In genomic region chr17:57767306-57767705, GRCm38 (mm10) we compare ENCODE assay signal across 26 mouse cellular contexts. TPM values are rescaled to one million over a fixed set of nuclear protein-coding genes. Genes with fewer than 3 reads are reported as not detected.
"Had no signal": no experiment of that assay in that cellular context is flagged by ENCODE, and none has a peak within 500 bp of the region (broad histone marks: within the 10 kb centered on the region; RNA-seq: fewer than 3 reads in every experiment).

No protein-coding gene starts in this region.

- H3K27me3 ChIP-seq: kidney, embryonic 15.5 days; limb, embryonic 13.5 days; liver, embryonic 13.5 days; megakaryocyte, embryonic 14.5 days; stomach, embryonic 15.5 days had no signal

- H3K4me1 ChIP-seq: kidney, embryonic 15.5 days; limb, embryonic 10.5 days; limb, embryonic 13.5 days; liver, embryonic 13.5 days; megakaryocyte, embryonic 14.5 days; stomach, embryonic 15.5 days had no signal

- H3K27ac ChIP-seq: kidney, embryonic 15.5 days; limb, embryonic 10.5 days; limb, embryonic 13.5 days; liver, embryonic 13.5 days; midbrain, embryonic 10.5 days; stomach, embryonic 15.5 days had no signal

- H3K9ac ChIP-seq: kidney, embryonic 15.5 days; limb, embryonic 13.5 days; liver, embryonic 13.5 days; stomach, embryonic 15.5 days had no signal

- ATAC-seq: lung, postnatal 0 days had no signal

- H3K4me3 ChIP-seq: kidney, embryonic 15.5 days; limb, embryonic 10.5 days; limb, embryonic 13.5 days; liver, embryonic 13.5 days; megakaryocyte, embryonic 14.5 days; midbrain, embryonic 10.5 days; stomach, embryonic 15.5 days had no signal

- H3K36me3 ChIP-seq: kidney, embryonic 15.5 days; limb, embryonic 10.5 days; limb, embryonic 13.5 days; liver, embryonic 13.5 days; midbrain, embryonic 10.5 days; stomach, embryonic 15.5 days had no signal

- H3K9me3 ChIP-seq: kidney, embryonic 15.5 days; limb, embryonic 10.5 days; limb, embryonic 13.5 days; liver, embryonic 13.5 days; megakaryocyte, embryonic 14.5 days; midbrain, embryonic 10.5 days; stomach, embryonic 15.5 days had no signal

- H3K4me2 ChIP-seq: kidney, embryonic 15.5 days; limb, embryonic 13.5 days; liver, embryonic 13.5 days; stomach, embryonic 15.5 days had no signal

- DNase-seq: kidney, adult 11 months; kidney, adult 8-10 months; kidney, postnatal 10 days; kidney, postnatal 36 days; liver; liver, embryonic 13.5 days; lung, adult 2 months; midbrain, embryonic 14.5 days; right cerebral cortex, postnatal 25 days; spleen, adult 18-20 months; thymus, postnatal 25 days had no signal

RNA-seq across cellular contexts. Expression of gene Cntnap5c, which starts 2.1 kb away (rescaled TPM):
- polyA plus RNA-seq: kidney, embryonic 15.5 days; limb, embryonic 10.5 days; limb, embryonic 13.5 days; liver, embryonic 13.5 days; liver, embryonic 16.5 days; lung, adult 2 months; lung, postnatal 0 days; midbrain, embryonic 10.5 days; stomach, embryonic 15.5 days; thymus, postnatal 0 days had no signal

RNA-seq across cellular contexts. Expression of gene Gm21834, which starts 25.3 kb away (rescaled TPM):
- total RNA-seq: layer of hippocampus, postnatal 25 days; left cerebral cortex, adult 18-20 months; left cerebral cortex, postnatal 25 days; midbrain, postnatal 0 days had no signal
- polyA plus RNA-seq: kidney, embryonic 15.5 days; limb, embryonic 10.5 days; limb, embryonic 13.5 days; liver, embryonic 13.5 days; liver, embryonic 16.5 days; lung, adult 2 months; lung, postnatal 0 days; midbrain, embryonic 10.5 days; midbrain, embryonic 14.5 days; midbrain, postnatal 0 days; neural tube, embryonic 11.5 days; neural tube, embryonic 14.5 days; stomach, embryonic 15.5 days; thymus, postnatal 0 days had no signal
